Mouse (Mus musculus) spleen, postnatal 4 days (tissue): Measurements from ENCODE around the gene Map2.

Experiments
- DNase-seq, 2 experiments: peaks; one replicate each; pipeline ENCODE4 v3.0.0; 2022; ENCODE audit warnings: low spot score in 2 of 2

Map2 gene

GRCm38 (mm10) chr1:66394944-66395637 lies 220.0 kb downstream of the Map2 start:
- no peak for DNase-seq

- no peak for DNase-seq
These were observed 220.8 kb downstream of the Map2 start for GRCm38 (mm10) chr1:66395826-66396225.

- DNase-seq, result no peak
These were observed 226.8 kb downstream of the Map2 start for GRCm38 (mm10) chr1:66401902-66402301.

- DNase-seq, result no peak
These were observed 232.3 kb downstream of the Map2 start for GRCm38 (mm10) chr1:66407270-66407967.

- DNase-seq, result no peak
These were observed 243.3 kb downstream of the Map2 start for GRCm38 (mm10) chr1:66418360-66418759.

- DNase-seq, result no peak
These were observed 251.0 kb downstream of the Map2 start for GRCm38 (mm10) chr1:66426073-66426472.

- no peak for DNase-seq
These were observed 255.9 kb downstream of the Map2 start for GRCm38 (mm10) chr1:66430962-66431361.

- DNase-seq, result no peak
These were observed 256.4 kb downstream of the Map2 start for GRCm38 (mm10) chr1:66431472-66431871.

- DNase-seq, result no peak
These were observed 263.0 kb downstream of the Map2 start for GRCm38 (mm10) chr1:66438069-66438468.

GRCm38 (mm10) chr1:66442922-66443321 lies 267.8 kb downstream of the Map2 start:
- no peak for DNase-seq

GRCm38 (mm10) chr1:66449471-66449870 lies 274.4 kb downstream of the Map2 start:
- no peak for DNase-seq

- no peak for DNase-seq
These were observed 281.5 kb downstream of the Map2 start for GRCm38 (mm10) chr1:66456580-66456979.

GRCm38 (mm10) chr1:66457747-66458146 lies 282.7 kb downstream of the Map2 start:
- no peak for DNase-seq

GRCm38 (mm10) chr1:66459394-66459793 lies 284.3 kb downstream of the Map2 start:
- DNase-seq, result no peak

- no peak for DNase-seq
These were observed 285.8 kb downstream of the Map2 start for GRCm38 (mm10) chr1:66460850-66461249.

- peak in 1 of 2 experiments; percentile 64 for DNase-seq
These were observed 293.0 kb downstream of the Map2 start, which contains the start of gene Unc80 for GRCm38 (mm10) chr1:66467821-66468703. TSS of gene Unc80 (plus strand) at chr1:66468367.

GRCm38 (mm10) chr1:66468704-66469020 lies 293.6 kb downstream of the Map2 start:
- DNase-seq, result no peak

- no peak for DNase-seq
These were observed 307.7 kb downstream of the Map2 start for GRCm38 (mm10) chr1:66482751-66483150.
